Comparison of ENCODE assay signal across 9 mouse cellular contexts in genomic region chr4:24896829-24897228, GRCm38 (mm10). TPM values are rescaled to one million over a fixed set of nuclear protein-coding genes. Genes with fewer than 3 reads are reported as not detected.
A peak's percentile ranks its signal among the peaks of the same experiment; 100 is the strongest.
DNase-seq lines count a peak whose midpoint lies in the region; ATAC-seq and TF ChIP-seq lines count a peak whose summit lies in the region.
"Had no signal": no experiment of that assay in that cellular context is flagged by ENCODE, and none has a peak within 500 bp of the region (broad histone marks: within the 10 kb centered on the region; RNA-seq: fewer than 3 reads in every experiment).

No protein-coding gene starts in this region.

- no peak for ATAC-seq in limb, embryonic 15.5 days (ENCODE audit: insufficient number of reproducible peaks, low FRiP score, low TSS enrichment, low read depth)
- no peak for ATAC-seq in neural tube, embryonic 14.5 days (ENCODE audit: low read depth)

- H3K4me2 ChIP-seq in limb, embryonic 15.5 days = peak overlapping the region; percentile 76
- H3K4me2 ChIP-seq in neural tube, embryonic 14.5 days (ENCODE audit: low read depth, low read length) = peak overlapping the region; percentile 77

- 2% methylated on average over 1 of the region's 1 CpGs for WGBS in limb, embryonic 15.5 days
- WGBS in neural tube, embryonic 14.5 days = 0% methylated on average over 1 of the region's 1 CpGs

- peak; percentile 67 for TF ChIP-seq CTCF in gastrocnemius, adult 2 months (IDR thresholded peaks at IDR 0.05)

- no peaks in the 10 kb centered on the region for H3K9me3 ChIP-seq in limb, embryonic 15.5 days
- no peaks in the 10 kb centered on the region for H3K9me3 ChIP-seq in neural tube, embryonic 14.5 days (ENCODE audit: control insufficient read depth, low read length)

- peaks cover 6% of the 10 kb centered on the region; the same call in 1 of the 2 replicates for H3K36me3 ChIP-seq in limb, embryonic 15.5 days
- H3K36me3 ChIP-seq in neural tube, embryonic 14.5 days (ENCODE audit: control insufficient read depth, insufficient read depth, low read length) = peaks cover 3% of the 10 kb centered on the region; the same call in 1 of the 2 replicates

- H3K4me1 ChIP-seq in limb, embryonic 15.5 days = peaks cover 10% of the 10 kb centered on the region
- H3K4me1 ChIP-seq in neural tube, embryonic 14.5 days (ENCODE audit: control insufficient read depth, insufficient read depth, low read length) = no peaks in the 10 kb centered on the region

- no peak overlapping the region for H3K9ac ChIP-seq in limb, embryonic 15.5 days
- no peak overlapping the region for H3K9ac ChIP-seq in neural tube, embryonic 14.5 days (replicated peaks; ENCODE audit: low read depth, low read length)

- intact Hi-C loops in gastrocnemius, adult 2 months (cut with DNase I) = loop anchor here (2.0 to 10.0 kb wide), 3 partner anchors 176 to 402 kb away; partner anchors contain the start of genes Mms22l and Ufl1
- intact Hi-C loops in gastrocnemius, postnatal 14 days (cut with DNase I; ENCODE audit: low total_unique reads) = loop anchor here (5.0 kb wide), 1 partner anchor 175 kb away; no protein-coding TSS in a partner anchor

- H3K27me3 ChIP-seq in limb, embryonic 15.5 days = no peaks in the 10 kb centered on the region
- H3K27me3 ChIP-seq in neural tube, embryonic 14.5 days (ENCODE audit: control insufficient read depth, insufficient read depth, low read length) = no peaks in the 10 kb centered on the region

- DNase-seq in gastrocnemius, adult 2 months = no peak
- no peak for DNase-seq in gastrocnemius, postnatal 14 days
- DNase-seq in B cell, adult 2 months = peak; percentile 12 to 19
- DNase-seq in c-Kit-positive CD71-negative TER-119-negative erythroid progenitor cells, embryonic 14.5 days (ENCODE audit: low read depth) = peak; percentile 52
- peak; percentile 50 for DNase-seq in forelimb bud, embryonic 11.5 days (ENCODE audit: low read depth, low spot score)
- DNase-seq in frontal cortex, postnatal 25 days (ENCODE audit: low spot score in 2 of 2) = no peak

- no peak overlapping the region for H3K27ac ChIP-seq in gastrocnemius, adult 2 months
- H3K27ac ChIP-seq in limb, embryonic 15.5 days = no peak overlapping the region
- no peak overlapping the region for H3K27ac ChIP-seq in neural tube, embryonic 14.5 days (ENCODE audit: low read depth, low read length)
- H3K27ac ChIP-seq: macrophage had no signal

- peak overlapping the region; percentile 98 for H3K4me3 ChIP-seq in gastrocnemius, adult 2 months
- H3K4me3 ChIP-seq in limb, embryonic 15.5 days = no peak overlapping the region
- peak overlapping the region; percentile 62; the same call in 1 of the 2 replicates for H3K4me3 ChIP-seq in neural tube, embryonic 14.5 days (ENCODE audit: low read depth, low read length)

RNA-seq across cellular contexts. Expression of gene Ndufaf4, which starts 1.1 kb away (rescaled TPM):
- total RNA-seq in gastrocnemius, adult 2 months (2021) = 10 to 100 TPM; 40.0 to 55.9 TPM
- 10 to 100 TPM; 23.9 to 38.6 TPM for total RNA-seq in gastrocnemius, postnatal 14 days (2021)
- 38.9 and 40.9 TPM in 2 replicates for polyA plus RNA-seq in limb, embryonic 15.5 days (2015; fragmentation: Nextera tagmentation; extraction: Ambion mirVana)
- polyA plus RNA-seq in neural tube, embryonic 14.5 days (2014; fragmentation: Nextera tagmentation; extraction: Ambion mirVana) = 70.4 and 71.7 TPM in 2 replicates

RNA-seq across cellular contexts. Expression of gene Klhl32, which starts 45.9 kb away (rescaled TPM):
- under 1 TPM; 0.20 TPM for total RNA-seq in gastrocnemius, adult 2 months (2021)
- under 1 TPM; 0.16 to 0.31 TPM for total RNA-seq in gastrocnemius, postnatal 14 days (2021)
- 3.8 and 3.9 TPM in 2 replicates for polyA plus RNA-seq in limb, embryonic 15.5 days (2015; fragmentation: Nextera tagmentation; extraction: Ambion mirVana)
- polyA plus RNA-seq in neural tube, embryonic 14.5 days (2014; fragmentation: Nextera tagmentation; extraction: Ambion mirVana) = 33.9 and 37.4 TPM in 2 replicates
- polyA plus RNA-seq: macrophage had no signal

Comparison
In these comparisons a context has a peak if more than half of its experiments do, and no peak if none do; other contexts are left out.
1. DNase-seq: peak in B cell, adult 2 months (2 of 2), c-Kit-positive CD71-negative TER-119-negative erythroid progenitor cells, embryonic 14.5 days (single experiment) and forelimb bud, embryonic 11.5 days (single experiment); none in gastrocnemius, adult 2 months (single experiment), gastrocnemius, postnatal 14 days (single experiment) and frontal cortex, postnatal 25 days (0 of 2).